Mouse (Mus musculus) liver, adult (tissue): ENCODE measurements around the gene Slc9a3r1.

ENCODE experiments used
- GATA4 ChIP-seq: IDR thresholded peaks from 2 replicates; pipeline ENCODE4 v1.6.1; 2014; ENCODE audit warnings: mild to moderate bottlenecking, low read length; ENCODE audit not compliant: insufficient replicate concordance

The Slc9a3r1 gene

GRCm38 (mm10) chr11:115198932-115199384 lies 35.8 kb downstream of the Slc9a3r1 start:
- TF ChIP-seq GATA4: no peak

- TF ChIP-seq GATA4: no peak
These were observed 37.4 kb downstream of the Slc9a3r1 start for GRCm38 (mm10) chr11:115200520-115200919.

DNA sequence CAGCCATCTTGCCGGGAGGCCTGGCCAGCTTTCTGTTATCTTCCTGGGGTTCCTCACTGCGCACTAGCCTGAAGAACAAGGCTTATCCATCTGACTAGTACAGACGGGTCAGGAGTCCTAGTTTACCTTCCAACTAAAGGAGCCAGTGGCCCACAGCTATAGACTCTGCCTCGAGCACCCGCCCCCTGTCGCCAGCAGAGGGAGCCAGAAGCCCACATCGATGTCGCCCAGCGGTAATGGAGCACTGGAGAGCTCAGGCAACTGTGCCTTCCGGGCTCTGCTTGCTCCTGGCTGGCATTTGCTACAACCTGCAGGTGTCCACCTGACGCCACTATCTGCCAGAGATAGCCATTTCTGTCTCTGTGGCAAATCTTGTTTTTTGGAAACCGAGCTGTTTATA lies 39.2 kb downstream of the Slc9a3r1 start:
- no peak for TF ChIP-seq GATA4

GRCm38 (mm10) chr11:115202756-115203155 lies 39.6 kb downstream of the Slc9a3r1 start:
- no peak for TF ChIP-seq GATA4

- no peak for TF ChIP-seq GATA4
These were observed 45.0 kb downstream of the Slc9a3r1 start for GRCm38 (mm10) chr11:115208126-115208525.

DNA sequence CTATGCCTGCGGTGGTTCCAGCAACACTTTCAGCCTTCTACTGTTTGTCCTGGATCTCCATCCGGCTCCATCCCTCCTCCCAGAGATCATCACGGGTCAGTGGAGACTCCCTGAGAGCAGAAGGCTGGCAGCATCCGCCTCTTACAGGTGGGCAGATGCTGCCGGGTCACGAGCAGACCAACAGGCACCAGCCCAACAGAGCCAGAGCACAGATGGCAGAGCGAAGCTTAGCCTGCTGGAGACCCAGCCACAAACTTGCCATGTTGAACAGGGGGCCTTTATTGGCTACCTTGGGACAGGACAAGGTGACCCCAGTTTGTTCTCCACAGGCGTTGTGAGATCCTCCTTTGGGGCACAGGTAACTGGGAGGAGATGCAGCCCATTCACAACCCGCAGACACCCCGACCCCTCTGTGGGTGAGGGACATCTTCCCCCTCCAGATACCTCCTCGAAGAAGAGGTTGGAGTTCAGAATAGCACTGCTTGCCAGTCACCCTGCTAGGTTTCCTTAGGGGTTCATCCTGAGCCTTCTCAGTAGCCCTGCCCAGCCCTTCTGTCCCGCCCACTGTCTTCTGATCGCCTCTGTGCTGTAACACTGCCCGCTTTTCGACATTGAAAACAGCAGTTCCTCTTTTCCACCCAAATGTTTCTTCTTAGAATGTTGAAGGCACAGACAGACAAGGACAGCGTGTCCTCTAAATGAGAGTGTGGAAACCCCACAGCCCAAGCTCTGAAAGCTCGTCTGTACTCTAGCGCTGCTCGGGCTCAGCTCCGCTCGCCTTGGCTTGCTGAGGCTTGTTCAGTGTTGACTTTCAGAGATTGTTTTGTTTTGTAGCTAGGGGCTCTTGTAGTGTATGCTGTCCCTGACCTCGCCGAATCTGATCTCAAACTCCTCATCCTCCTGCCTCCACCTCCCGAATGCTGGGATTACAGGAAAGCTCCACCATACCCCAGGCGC lies 45.9 kb downstream of the Slc9a3r1 start:
- no peak for TF ChIP-seq GATA4

DNA sequence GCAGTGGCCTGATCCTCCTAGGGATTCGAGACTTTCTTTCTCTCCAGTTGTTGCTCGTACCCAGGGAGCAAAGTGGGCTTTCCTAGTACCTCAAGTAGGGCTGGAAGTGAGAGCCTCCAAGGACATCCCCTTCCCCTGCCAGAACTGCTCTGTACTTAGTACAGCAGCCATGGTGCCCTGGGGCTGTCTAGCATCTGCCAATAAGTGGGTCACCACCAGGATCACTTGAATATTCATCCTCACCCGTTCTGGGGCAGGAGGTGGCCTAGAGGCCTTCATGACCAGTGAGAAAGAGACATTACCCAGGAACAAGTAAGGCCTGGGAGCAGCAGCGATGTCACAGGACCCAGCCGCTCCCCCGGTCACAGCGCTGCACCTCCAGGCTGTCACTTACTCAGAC lies 46.8 kb downstream of the Slc9a3r1 start:
- TF ChIP-seq GATA4: no peak

GRCm38 (mm10) chr11:115212116-115212515 lies 49.0 kb downstream of the Slc9a3r1 start:
- TF ChIP-seq GATA4: no peak

- TF ChIP-seq GATA4: no peak
These were observed 52.0 kb downstream of the Slc9a3r1 start for GRCm38 (mm10) chr11:115215123-115215522.

- no peak for TF ChIP-seq GATA4
These were observed 54.6 kb downstream of the Slc9a3r1 start for GRCm38 (mm10) chr11:115217439-115218410.

DNA sequence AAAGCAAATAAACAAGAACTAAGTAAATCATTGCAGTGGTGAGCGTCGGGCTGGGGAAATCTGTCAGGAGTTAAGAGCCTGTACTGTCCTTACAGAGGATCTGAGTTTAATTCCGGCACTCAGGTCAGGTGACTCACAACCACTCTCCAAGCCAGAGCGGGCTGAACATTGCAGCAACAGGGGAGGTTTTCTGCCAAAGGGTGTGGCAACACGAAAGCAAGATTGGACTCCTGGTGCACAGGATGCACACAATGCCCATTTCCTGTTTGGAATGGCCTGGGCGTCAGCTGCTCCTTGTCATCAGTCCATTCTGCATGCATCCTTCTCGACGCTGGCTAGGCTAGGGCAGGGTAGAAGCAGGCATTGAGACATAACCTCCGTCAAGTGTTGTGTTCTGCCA lies 56.1 kb downstream of the Slc9a3r1 start:
- TF ChIP-seq GATA4: no peak; the same call in 1 of the 2 replicates

DNA sequence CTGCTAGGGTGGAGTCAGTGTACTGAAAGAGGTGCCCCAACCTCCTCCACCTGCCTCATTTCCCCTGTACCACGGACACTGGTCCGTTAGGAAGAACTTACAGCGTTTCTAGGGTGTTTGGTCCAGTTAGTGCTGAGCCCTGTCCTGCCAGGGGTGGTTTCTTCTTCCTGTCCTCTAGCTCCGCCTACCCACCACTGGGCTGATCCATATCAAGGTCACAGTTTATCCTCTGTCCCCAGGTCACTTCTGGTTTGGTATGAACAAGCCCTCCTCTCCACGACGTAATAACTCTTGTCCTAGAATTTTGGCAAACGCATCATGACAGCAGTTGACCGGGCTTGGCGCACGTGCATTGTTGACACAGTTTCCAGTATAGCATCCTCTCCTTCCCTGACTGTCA lies 56.5 kb downstream of the Slc9a3r1 start:
- no peak for TF ChIP-seq GATA4

- no peak for TF ChIP-seq GATA4
These were observed 58.9 kb downstream of the Slc9a3r1 start for GRCm38 (mm10) chr11:115222077-115222476.

- TF ChIP-seq GATA4: no peak
These were observed 59.4 kb downstream of the Slc9a3r1 start for GRCm38 (mm10) chr11:115222570-115222969.

DNA sequence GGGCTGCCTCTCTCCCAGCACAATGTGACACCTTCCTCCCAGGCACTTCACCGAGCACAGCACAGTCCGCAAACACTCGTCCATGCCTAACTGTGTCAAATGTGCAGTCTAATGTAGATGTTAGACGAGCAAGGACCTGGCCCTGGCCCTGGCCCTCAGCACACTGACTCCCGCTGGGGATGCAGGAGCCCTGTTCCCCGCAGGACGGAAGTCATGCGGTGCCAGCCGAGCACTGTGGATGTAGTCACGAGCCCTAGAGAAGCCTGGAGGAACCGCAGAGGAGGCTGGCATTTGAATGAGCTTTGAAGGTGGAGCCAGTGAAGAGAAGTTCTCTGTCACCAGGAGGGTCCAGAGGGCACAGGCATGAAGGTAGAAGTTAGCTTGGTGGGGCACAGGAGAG lies 60.3 kb downstream of the Slc9a3r1 start:
- no peak for TF ChIP-seq GATA4

GRCm38 (mm10) chr11:115223877-115224276 lies 60.7 kb downstream of the Slc9a3r1 start:
- TF ChIP-seq GATA4: no peak

- TF ChIP-seq GATA4: no peak
These were observed 61.7 kb downstream of the Slc9a3r1 start for GRCm38 (mm10) chr11:115224889-115225288.
